Mouse (Mus musculus) heart, postnatal 0 days (tissue): Measurements from ENCODE around the gene Pou5f1. TPM values are rescaled to one million over a fixed set of nuclear protein-coding genes. Genes with fewer than 3 reads are reported as not detected.

Experiments used
- ATAC-seq: fragments of 200-750 bp; cut with Nextera tagmentation; 2 replicates; pipeline ENCODE4 v1.8.0; 2017; ENCODE audit warnings: low read depth, moderate number of reproducible peaks, moderate library complexity; ENCODE audit not compliant: insufficient read depth
- DNase-seq: peaks from one replicate; pipeline ENCODE4 v3.0.0-alpha.2; 2016; ENCODE audit warnings: low spot score
- H3K27ac ChIP-seq: fragments of 300-500 bp; sonication (generic); 2 replicates; pipeline ENCODE4 v1.5.1; 2014; ENCODE audit warnings: low read depth, mild to moderate bottlenecking
- H3K27me3 ChIP-seq: fragments of 300-500 bp; sonication (generic); 2 replicates; pipeline ENCODE4 v1.6.1; 2014; ENCODE audit warnings: low read length, mixed read lengths; ENCODE audit not compliant: control insufficient read depth, insufficient read depth
- H3K36me3 ChIP-seq: fragments of 300-500 bp; sonication (generic); replicated peaks from 2 replicates; pipeline ENCODE4 v1.6.1; 2014; ENCODE audit warnings: low read length, mixed read lengths; ENCODE audit not compliant: control insufficient read depth, insufficient read depth
- H3K4me1 ChIP-seq: fragments of 300-500 bp; sonication (generic); 2 replicates; pipeline ENCODE4 v1.6.1; 2014; ENCODE audit warnings: antibody characterized with exemption; ENCODE audit not compliant: control insufficient read depth, insufficient read depth
- H3K4me2 ChIP-seq: fragments of 300-500 bp; sonication (generic); 2 replicates; pipeline ENCODE4 v1.6.1; 2014; ENCODE audit warnings: low read depth, mild to moderate bottlenecking, low read length, moderate library complexity
- H3K4me3 ChIP-seq: fragments of 300-500 bp; sonication (generic); 2 replicates; pipeline ENCODE4 v1.5.1; 2014; ENCODE audit warnings: low read depth, low read length
- H3K9ac ChIP-seq: fragments of 300-500 bp; sonication (generic); replicated peaks from 2 replicates; pipeline ENCODE4 v1.6.1; 2014; ENCODE audit warnings: low read depth, low read length, mixed read lengths
- H3K9me3 ChIP-seq: fragments of 300-500 bp; sonication (generic); replicated peaks from 2 replicates; pipeline ENCODE4 v1.6.1; 2016; ENCODE audit warnings: low read length; ENCODE audit not compliant: control insufficient read depth
- CTCF ChIP-seq: IDR thresholded peaks from 2 replicates; pipeline ENCODE4 v1.5.1; 2016; ENCODE audit warnings: antibody characterized with exemption, control low read depth, low read depth
- EP300 ChIP-seq: IDR thresholded peaks from 2 replicates; pipeline ENCODE4 v1.6.1; 2016; ENCODE audit warnings: antibody characterized with exemption, low read depth
- WGBS: fragments of 180-500 bp; shearing (Covaris S2); extraction: QIAGEN DNeasy Blood & Tissue Kit; methylation state at CpG from one replicate; pipeline ENCODE4 v1.1.7; 2014; 5-methylcytosine and 5-hydroxymethylcytosine counted together
- polyA plus RNA-seq: library from polyadenylated mRNA; unstranded; fragments of >200 nt; fragmentation: Nextera tagmentation; extraction: Ambion mirVana; gene quantifications from 2 replicates; pipeline ENCODE4 v1.2.1, GENCODE M21; 2015
- total RNA-seq: library from RNA; depleted of rRNA; stranded (reverse); fragments of >200 nt; gene quantifications from 2 replicates; pipeline ENCODE4 v1.2.3, GENCODE M21; 2014; ENCODE audit warnings: low replicate concordance

The Pou5f1 gene
- total and polyA plus RNA-seq, 2 experiments from 2014 or later = not detected

- 93% methylated on average over 7 of the region's 7 CpGs for WGBS
- ATAC-seq = no peak
- peak; percentile 26 for DNase-seq
- Histone ChIP-seq H3K9ac (no peak overlapping the region), H3K36me3 (peaks cover 3% of the 10 kb centered on the region; the same call in 1 of the 2 replicates), H3K27ac (no peak overlapping the region), H3K9me3 (no peaks in the 10 kb centered on the region), H3K27me3 (peaks cover 6% of the 10 kb centered on the region), H3K4me1 (peaks cover 21% of the 10 kb centered on the region), H3K4me2 (no peak overlapping the region), H3K4me3 (no peak overlapping the region)
- TF ChIP-seq EP300 = no peak
- TF ChIP-seq CTCF = peak; percentile 63
Observed at GRCm38 (mm10) chr17:35512916-35513626, 7.3 kb downstream of the Pou5f1 start.

DNA sequence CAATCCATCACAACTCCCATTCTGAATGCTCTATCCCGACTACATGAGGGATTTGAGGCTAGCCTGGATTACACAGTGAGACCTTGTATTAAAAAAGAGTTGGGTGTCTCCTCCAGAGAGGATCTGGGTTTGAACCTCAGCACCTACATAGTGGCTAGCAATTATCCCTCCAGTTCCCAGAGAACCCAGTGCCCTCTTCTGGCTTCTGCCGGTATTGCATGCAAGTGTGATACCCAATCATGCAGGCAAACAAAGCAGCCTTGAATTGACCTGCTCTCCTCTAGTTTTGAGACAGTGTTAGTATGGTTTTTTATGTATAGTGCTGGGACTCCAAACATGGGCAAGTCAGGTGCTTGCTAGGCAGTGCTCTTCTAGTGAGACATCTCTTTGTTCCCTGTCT lies 8.1 kb downstream of the Pou5f1 start:
- Histone ChIP-seq H3K4me1 (peaks cover 21% of the 10 kb centered on the region), H3K9ac (no peak overlapping the region), H3K4me2 (no peak overlapping the region), H3K4me3 (no peak overlapping the region), H3K27ac (no peak overlapping the region), H3K27me3 (peaks cover 2% of the 10 kb centered on the region; the same call in 1 of the 2 replicates), H3K36me3 (peaks cover 3% of the 10 kb centered on the region; the same call in 1 of the 2 replicates), H3K9me3 (no peaks in the 10 kb centered on the region)
- DNase-seq (peak; percentile 21), ATAC-seq (no peak)
- WGBS = 10% methylated on average over 2 of the region's 2 CpGs
- TF ChIP-seq EP300 = no peak
- peak; percentile 70 for TF ChIP-seq CTCF

GRCm38 (mm10) chr17:35514756-35515155 lies 8.9 kb downstream of the Pou5f1 start:
- no peak for TF ChIP-seq CTCF
- no peak for TF ChIP-seq EP300

GRCm38 (mm10) chr17:35515911-35516640 lies 10.3 kb downstream of the Pou5f1 start:
- no peaks in the 10 kb centered on the region for H3K9me3 ChIP-seq
- DNase-seq (peak; percentile 8), ATAC-seq (peak; percentile 24)
- peak overlapping the region; percentile 84 for H3K4me2 ChIP-seq
- H3K27me3 ChIP-seq = no peaks in the 10 kb centered on the region
- TF ChIP-seq CTCF (no peak), EP300 (no peak)
- H3K4me3 ChIP-seq = peak overlapping the region; percentile 64
- peak overlapping the region; percentile 4; the same call in 1 of the 2 replicates for H3K27ac ChIP-seq
- H3K4me1 ChIP-seq = peaks cover 21% of the 10 kb centered on the region
- H3K9ac ChIP-seq = peak overlapping the region; percentile 64
- H3K36me3 ChIP-seq = peaks cover 7% of the 10 kb centered on the region; the same call in 1 of the 2 replicates
- whole genome bisulfite sequencing = 3% methylated on average over 25 of the region's 25 CpGs

More at GRCm38 (mm10) chr17:35514756-35515155, 8.9 kb downstream of the Pou5f1 start:
- H3K4me1 ChIP-seq = peaks cover 21% of the 10 kb centered on the region
- DNase-seq (no peak), ATAC-seq (no peak)
- H3K9ac ChIP-seq = peak overlapping the region; percentile 64; the same call in 1 of the 2 replicates
- WGBS = 69% methylated on average over 6 of the region's 6 CpGs
- peaks cover 3% of the 10 kb centered on the region; the same call in 1 of the 2 replicates for H3K36me3 ChIP-seq
- H3K9me3 ChIP-seq = no peaks in the 10 kb centered on the region
- peak overlapping the region; percentile 64; the same call in 1 of the 2 replicates for H3K4me3 ChIP-seq
- peak overlapping the region; percentile 84 for H3K4me2 ChIP-seq
- H3K27ac ChIP-seq = no peak overlapping the region
- no peaks in the 10 kb centered on the region for H3K27me3 ChIP-seq

DNA sequence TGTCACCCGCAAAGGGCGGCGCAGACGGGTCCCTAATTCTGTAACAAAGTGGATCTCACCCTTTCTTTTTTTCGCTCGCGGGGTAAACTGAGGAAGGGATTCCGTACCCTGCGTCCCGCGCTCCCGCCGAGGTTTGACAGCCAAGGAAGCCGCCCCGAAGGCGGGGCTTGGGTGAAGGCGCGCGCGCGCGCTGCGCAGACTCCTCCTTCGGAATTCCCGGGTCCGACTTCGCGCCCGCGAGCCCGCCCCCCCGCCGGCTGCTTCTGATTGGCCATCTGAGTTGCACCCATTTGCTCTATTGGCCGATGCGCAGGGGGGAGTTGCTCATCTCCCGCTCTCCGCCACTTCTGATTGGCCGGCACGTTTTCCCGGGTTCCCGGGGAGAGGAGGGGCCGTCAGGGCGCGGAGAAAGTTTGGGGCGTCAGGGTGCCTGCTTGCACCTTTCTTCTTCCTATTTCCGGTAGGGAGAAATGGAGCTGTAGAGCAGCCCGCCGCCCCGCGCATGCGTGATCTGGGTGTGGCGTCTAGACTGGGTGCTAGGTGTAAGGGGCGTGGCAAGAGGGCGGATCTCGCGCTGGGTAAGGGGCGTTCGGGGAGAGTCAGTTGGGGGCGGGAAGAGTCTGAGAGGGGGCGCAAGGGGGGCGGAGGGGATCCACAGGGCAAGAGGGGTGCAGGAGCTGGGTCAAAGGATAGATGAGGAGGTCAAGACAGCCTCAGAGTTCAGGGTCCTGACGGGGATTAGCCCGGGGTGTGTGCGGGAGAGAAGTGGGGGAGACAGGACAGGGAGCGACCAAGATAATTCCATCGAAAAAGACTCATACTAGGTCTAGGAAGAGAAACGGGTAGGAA lies 11.1 kb downstream of the Pou5f1 start, which contains the start of the genes Tcf19 and Cchcr1:
Gene Tcf19 (minus strand): TSS at position 173 of the 849 bp plus-strand sequence.
Gene Cchcr1 (plus strand): TSS at position 449 of the 849 bp plus-strand sequence.
- peaks cover 12% of the 10 kb centered on the region; the same call in 1 of the 2 replicates for H3K36me3 ChIP-seq
- DNase-seq = peak; percentile 98
- peak within 1 kb of the TSS; percentile 64 for H3K4me3 ChIP-seq
- ATAC-seq = peak; percentile 94
- no peaks in the 10 kb centered on the region for H3K9me3 ChIP-seq
- peaks cover 21% of the 10 kb centered on the region for H3K4me1 ChIP-seq
- H3K4me2 ChIP-seq = peak within 1 kb of the TSS; percentile 84
- under 1% methylated on average over 66 of the region's 67 CpGs for WGBS
- peak within 1 kb of the TSS; percentile 52 for H3K27ac ChIP-seq
- TF ChIP-seq EP300 (peak; percentile 95), CTCF (no peak)
- peak within 1 kb of the TSS; percentile 64 for H3K9ac ChIP-seq
- no peaks in the 10 kb centered on the region for H3K27me3 ChIP-seq
